Comparison of ENCODE assay signal across 22 mouse cellular contexts in the genomic region with DNA sequence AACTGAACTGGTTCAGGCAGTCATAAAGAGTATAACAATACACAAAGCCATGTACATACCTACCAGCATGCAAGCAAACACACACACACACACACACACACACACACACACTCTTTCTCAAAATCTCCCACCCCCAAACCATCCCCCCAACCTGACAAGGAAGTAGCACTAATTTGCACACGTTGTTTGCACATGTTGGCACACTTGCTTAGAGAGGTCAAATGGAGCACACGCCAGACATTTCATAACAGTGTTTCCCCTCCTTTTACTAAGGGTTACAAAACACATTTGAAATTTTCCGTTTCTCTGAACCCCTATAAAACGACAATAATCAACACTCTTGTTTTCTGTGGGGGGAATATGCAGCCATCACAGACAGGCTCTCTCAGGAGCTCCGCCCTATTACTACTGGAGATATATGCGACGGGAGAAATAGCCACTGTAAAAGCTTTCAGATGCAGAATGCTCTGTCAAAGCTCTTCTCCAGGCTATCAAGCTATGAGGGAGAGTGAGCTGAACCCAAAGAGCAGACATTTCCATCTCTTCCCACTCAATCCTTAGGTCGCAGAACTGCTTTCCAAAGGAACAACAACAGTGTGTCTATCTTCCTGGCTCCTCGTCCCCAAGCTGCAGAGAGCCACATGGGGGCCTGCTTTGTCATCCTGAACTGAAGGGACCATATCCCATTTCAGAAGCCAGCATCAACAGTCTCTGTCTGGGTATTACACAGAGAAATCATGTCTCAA. TPM values are rescaled to one million over a fixed set of nuclear protein-coding genes. Genes with fewer than 3 reads are reported as not detected.
DNase-seq lines count a peak whose midpoint lies in the region; ATAC-seq and TF ChIP-seq lines count a peak whose summit lies in the region.
"Had no signal": no experiment of that assay in that cellular context is flagged by ENCODE, and none has a peak within 500 bp of the region (broad histone marks: within the 10 kb centered on the region; RNA-seq: fewer than 3 reads in every experiment).

No protein-coding gene starts in this region.

- H3K4me3 ChIP-seq in heart, adult 2 months = no peak overlapping the region
- no peak overlapping the region for H3K4me3 ChIP-seq in lung, embryonic 16.5 days (ENCODE audit: low read length)
- H3K4me3 ChIP-seq in intestine, postnatal 0 days (ENCODE audit: low read depth, low read length) = no peak overlapping the region
- H3K4me3 ChIP-seq: embryonic facial prominence, embryonic 13.5 days; heart, embryonic 15.5 days; neural tube, embryonic 15.5 days had no signal

- H3K9ac ChIP-seq in heart, adult 2 months (ENCODE audit: low read depth, low read length) = peak overlapping the region; percentile 36; the same call in 1 of the 2 replicates
- no peak overlapping the region for H3K9ac ChIP-seq in lung, embryonic 16.5 days (ENCODE audit: low read length)
- no peak overlapping the region for H3K9ac ChIP-seq in intestine, postnatal 0 days (ENCODE audit: low read depth, low read length)
- H3K9ac ChIP-seq: embryonic facial prominence, embryonic 13.5 days; heart, embryonic 15.5 days; liver, embryonic 14.5 days; neural tube, embryonic 15.5 days had no signal

- no peak for TF ChIP-seq CTCF in heart, adult 2 months (IDR thresholded peaks at IDR 0.05)
- TF ChIP-seq CTCF in intestine, postnatal 0 days (IDR thresholded peaks at IDR 0.05; ENCODE audit: low read depth) = no peak

- H3K9me3 ChIP-seq in lung, embryonic 16.5 days (ENCODE audit: control insufficient read depth, low read length) = no peaks in the 10 kb centered on the region
- H3K9me3 ChIP-seq in intestine, postnatal 0 days (ENCODE audit: control insufficient read depth) = no peaks in the 10 kb centered on the region
- H3K9me3 ChIP-seq: embryonic facial prominence, embryonic 13.5 days; G1E; heart, embryonic 15.5 days; neural tube, embryonic 15.5 days had no signal

- H3K4me1 ChIP-seq in heart, adult 2 months (ENCODE audit: control insufficient read depth, insufficient read depth, low read length) = peaks cover 58% of the 10 kb centered on the region
- peaks cover 31% of the 10 kb centered on the region for H3K4me1 ChIP-seq in lung, embryonic 16.5 days (replicated peaks; ENCODE audit: control insufficient read depth, insufficient read depth, low read length)
- H3K4me1 ChIP-seq in intestine, postnatal 0 days (replicated peaks; ENCODE audit: control insufficient read depth, insufficient read depth, low read length) = peaks cover 6% of the 10 kb centered on the region; the same call in 1 of the 2 replicates

- no peak overlapping the region for H3K4me2 ChIP-seq in lung, embryonic 16.5 days (ENCODE audit: low read depth, low read length)
- no peak overlapping the region for H3K4me2 ChIP-seq in intestine, postnatal 0 days (replicated peaks; ENCODE audit: low read depth)
- H3K4me2 ChIP-seq: embryonic facial prominence, embryonic 13.5 days; heart, embryonic 15.5 days; neural tube, embryonic 15.5 days had no signal

- peaks cover 10% of the 10 kb centered on the region for H3K79me2 ChIP-seq in heart, adult 2 months (replicated peaks; ENCODE audit: control insufficient read depth, insufficient read depth, low read length)

- peaks cover 46% of the 10 kb centered on the region for H3K36me3 ChIP-seq in heart, adult 2 months (ENCODE audit: control insufficient read depth, insufficient read depth, low read length)
- H3K36me3 ChIP-seq in lung, embryonic 16.5 days (ENCODE audit: control insufficient read depth, insufficient read depth, low read length) = no peaks in the 10 kb centered on the region
- no peaks in the 10 kb centered on the region for H3K36me3 ChIP-seq in intestine, postnatal 0 days (ENCODE audit: control insufficient read depth, insufficient read depth)
- H3K36me3 ChIP-seq: embryonic facial prominence, embryonic 13.5 days; heart, embryonic 15.5 days; neural tube, embryonic 15.5 days had no signal

- no peaks in the 10 kb centered on the region for H3K27me3 ChIP-seq in heart, adult 2 months (ENCODE audit: control insufficient read depth, insufficient read depth, low read length)
- H3K27me3 ChIP-seq in lung, embryonic 16.5 days (ENCODE audit: control insufficient read depth, insufficient read depth, low read depth, low read length) = no peaks in the 10 kb centered on the region
- no peaks in the 10 kb centered on the region for H3K27me3 ChIP-seq in intestine, postnatal 0 days (replicated peaks; ENCODE audit: control insufficient read depth, insufficient read depth, low read length)
- H3K27me3 ChIP-seq: embryonic facial prominence, embryonic 13.5 days; heart, embryonic 15.5 days; neural tube, embryonic 15.5 days had no signal

- no peak for TF ChIP-seq POLR2A in heart, adult 2 months (IDR thresholded peaks at IDR 0.05; ENCODE audit: insufficient read depth, low read depth, low read length)

- DNase-seq in heart, adult 2 months = no peak
- no peak for DNase-seq in heart, postnatal 25 days (ENCODE audit: low spot score)
- no peak for DNase-seq in lung, postnatal 14 days
- DNase-seq in gastrocnemius, postnatal 25 days = no peak
- DNase-seq: adrenal gland, postnatal 36 days; cerebellum, adult 9-10 months; kidney, postnatal 10 days; layer of hippocampus, postnatal 36 days; right cerebral cortex, adult 18-20 months had no signal

- peak overlapping the region; percentile 97 for H3K27ac ChIP-seq in heart, adult 2 months
- peak overlapping the region; percentile 47 for H3K27ac ChIP-seq in lung, embryonic 16.5 days (ENCODE audit: low read length)
- H3K27ac ChIP-seq in intestine, postnatal 0 days (ENCODE audit: low read depth, low read length) = no peak overlapping the region
- H3K27ac ChIP-seq: heart, embryonic 15.5 days; hindbrain, postnatal 0 days; liver, embryonic 14.5 days; neural tube, embryonic 15.5 days had no signal

- no peak for TF ChIP-seq EP300 in heart, adult 2 months (IDR thresholded peaks at IDR 0.05; ENCODE audit: insufficient read depth, low read depth, low read length)

- WGBS in heart, adult 2 months = 30% methylated on average over 9 of the region's 9 CpGs
- WGBS in lung, embryonic 16.5 days = 53% methylated on average over 9 of the region's 9 CpGs
- WGBS in intestine, postnatal 0 days = 46% methylated on average over 9 of the region's 9 CpGs

- ATAC-seq in lung, embryonic 16.5 days (ENCODE audit: low read depth) = peak; percentile 15; the same call in 1 of the 2 replicates
- 0 out of 2 replicates have a peak, but pooled peaks have one; percentile 17 for ATAC-seq in common myeloid progenitor, adult 5-6 weeks (replicated peaks; ENCODE audit: low read depth, poor library complexity, severe bottlenecking)
- peak; percentile 55 for ATAC-seq in megakaryocyte, adult 5-6 weeks (ENCODE audit: poor library complexity, severe bottlenecking)
- ATAC-seq in intestine, postnatal 0 days = no peak
- ATAC-seq: forebrain, embryonic 14.5 days; hindbrain, postnatal 0 days had no signal

- intact Hi-C loops in heart, adult 2 months (cut with DNase I) = no loop called here
- intact Hi-C loops in heart, postnatal 25 days (cut with DNase I) = no loop called here

RNA-seq across cellular contexts. Expression of a gene that starts 12.8 kb away (rescaled TPM):
- total RNA-seq in heart, adult 2 months (2021) = not detected
- not detected in 2 replicates for polyA plus RNA-seq in heart, adult 2 months (2012; rRNA removed)
- not detected for total RNA-seq in heart, postnatal 25 days (2021)
- polyA plus RNA-seq in lung, embryonic 16.5 days (2015; fragmentation: Nextera tagmentation; extraction: Ambion mirVana) = not detected in 2 replicates
- not detected in 2 replicates for total RNA-seq in common myeloid progenitor, adult 5-6 weeks (2017)
- total RNA-seq in megakaryocyte, adult 5-6 weeks (2015) = not detected in 2 replicates
- not detected in 2 replicates for total RNA-seq in megakaryocyte, adult 5-6 weeks (2017)
- polyA plus RNA-seq in intestine, postnatal 0 days (2015; fragmentation: Nextera tagmentation; extraction: Ambion mirVana) = not detected in 2 replicates
- total RNA-seq in gastrocnemius, postnatal 25 days (2021) = not detected
- total RNA-seq: adrenal gland, postnatal 36 days; G1E; gastrocnemius, adult 8-10 months; hindbrain, postnatal 0 days; layer of hippocampus, postnatal 36 days had no signal
- polyA plus RNA-seq: embryonic facial prominence, embryonic 13.5 days; forebrain, embryonic 14.5 days; G1E; hindbrain, postnatal 0 days; liver, embryonic 14.5 days; neural tube, embryonic 15.5 days; urinary bladder, adult 2 months had no signal

RNA-seq across cellular contexts. Expression of a gene that starts 34.9 kb away (rescaled TPM):
- 10 to 100 TPM; 50.0 to 54.6 TPM for total RNA-seq in heart, adult 2 months (2021)
- 21.6 and 24.6 TPM in 2 replicates for polyA plus RNA-seq in heart, adult 2 months (2012; rRNA removed)
- 10 to 100 TPM; 43.8 to 63.8 TPM for total RNA-seq in heart, postnatal 25 days (2021)
- 39.0 and 40.1 TPM in 2 replicates for polyA plus RNA-seq in lung, embryonic 16.5 days (2015; fragmentation: Nextera tagmentation; extraction: Ambion mirVana)
- total RNA-seq in common myeloid progenitor, adult 5-6 weeks (2017) = 16.4 and 20.1 TPM in 2 replicates
- 108 and 122 TPM in 2 replicates for total RNA-seq in megakaryocyte, adult 5-6 weeks (2015)
- total RNA-seq in megakaryocyte, adult 5-6 weeks (2017) = 61.7 and 64.4 TPM in 2 replicates
- polyA plus RNA-seq in intestine, postnatal 0 days (2015; fragmentation: Nextera tagmentation; extraction: Ambion mirVana) = 19.3 and 24.5 TPM in 2 replicates
- total RNA-seq in gastrocnemius, postnatal 25 days (2021) = 10 to 100 TPM; 38.9 to 43.1 TPM
